Mouse (Mus musculus) lung, embryonic 15.5 days (tissue): Measurements from ENCODE around the gene Cep128. TPM values are rescaled to one million over a fixed set of nuclear protein-coding genes. Genes with fewer than 3 reads are reported as not detected.

Experiments used
- ATAC-seq: fragments of 200-750 bp; cut with Nextera tagmentation; 2 replicates; pipeline ENCODE4 v1.8.0; 2017; ENCODE audit warnings: moderate number of reproducible peaks, borderline replicate concordance; ENCODE audit not compliant: low FRiP score, low TSS enrichment; ENCODE audit errors: extremely low read depth
- H3K27ac ChIP-seq: fragments of 300-500 bp; sonication (generic); 2 replicates; pipeline ENCODE4 v1.5.1; 2015; ENCODE audit warnings: moderate library complexity, mild to moderate bottlenecking, inconsistent platforms
- H3K27me3 ChIP-seq: fragments of 300-500 bp; sonication (generic); 2 replicates; pipeline ENCODE4 v1.6.1; 2015; ENCODE audit warnings: inconsistent platforms
- H3K36me3 ChIP-seq: fragments of 300-500 bp; sonication (generic); 2 replicates; pipeline ENCODE4 v1.6.1; 2015; ENCODE audit warnings: inconsistent platforms
- H3K4me1 ChIP-seq: fragments of 300-500 bp; sonication (generic); 2 replicates; pipeline ENCODE4 v1.6.1; 2015; ENCODE audit warnings: inconsistent platforms
- H3K4me2 ChIP-seq: fragments of 300-500 bp; sonication (generic); 2 replicates; pipeline ENCODE4 v1.6.1; 2015; ENCODE audit warnings: inconsistent platforms, mild to moderate bottlenecking, moderate library complexity
- H3K4me3 ChIP-seq: fragments of 300-500 bp; sonication (generic); 2 replicates; pipeline ENCODE4 v1.5.1; 2015; ENCODE audit warnings: mild to moderate bottlenecking, inconsistent platforms
- H3K9ac ChIP-seq: fragments of 300-500 bp; sonication (generic); 2 replicates; pipeline ENCODE4 v1.6.1; 2015; ENCODE audit warnings: inconsistent platforms
- H3K9me3 ChIP-seq: fragments of 300-500 bp; sonication (generic); 2 replicates; pipeline ENCODE4 v1.6.1; 2016; ENCODE audit warnings: inconsistent platforms
- WGBS: fragments of 180-500 bp; shearing (Covaris S2); methylation state at CpG from one replicate; pipeline ENCODE4 v1.1.7; 2015; 5-methylcytosine and 5-hydroxymethylcytosine counted together
- polyA plus RNA-seq: library from polyadenylated mRNA; unstranded; fragments of >200 nt; fragmentation: Nextera tagmentation; extraction: Ambion mirVana; gene quantifications from 2 replicates; pipeline ENCODE4 v1.2.1, GENCODE M21; 2015

The Cep128 gene
- polyA plus RNA-seq, 1 experiment from 2014 or later: 11.0 TPM

- Histone ChIP-seq H3K4me1 (no peaks in the 10 kb centered on the region), H3K36me3 (no peaks in the 10 kb centered on the region), H3K9ac (no peak overlapping the region), H3K9me3 (no peaks in the 10 kb centered on the region), H3K4me3 (no peak overlapping the region), H3K27me3 (no peaks in the 10 kb centered on the region), H3K4me2 (no peak overlapping the region), H3K27ac (no peak overlapping the region)
- WGBS: 73% methylated on average over 7 of the region's 7 CpGs
- ATAC-seq: no peak
Observed at GRCm38 (mm10) chr12:91256334-91256733, 127.9 kb downstream of the Cep128 start.

- ATAC-seq: no peak
- Histone ChIP-seq H3K36me3 (no peaks in the 10 kb centered on the region), H3K9me3 (no peaks in the 10 kb centered on the region), H3K27ac (no peak overlapping the region), H3K4me3 (no peak overlapping the region), H3K9ac (no peak overlapping the region), H3K4me2 (no peak overlapping the region), H3K4me1 (no peaks in the 10 kb centered on the region), H3K27me3 (no peaks in the 10 kb centered on the region)
- WGBS: 95% methylated on average over 6 of the region's 6 CpGs
Observed at GRCm38 (mm10) chr12:91254831-91255230, 129.4 kb downstream of the Cep128 start.

- no peak overlapping the region for H3K4me2 ChIP-seq
- 72% methylated on average over 7 of the region's 7 CpGs for WGBS
- no peaks in the 10 kb centered on the region for H3K4me1 ChIP-seq
- ATAC-seq: no peak
- no peak overlapping the region for H3K27ac ChIP-seq
- H3K9ac ChIP-seq: no peak overlapping the region
- H3K36me3 ChIP-seq: no peaks in the 10 kb centered on the region
- H3K4me3 ChIP-seq: no peak overlapping the region
- H3K27me3 ChIP-seq: no peaks in the 10 kb centered on the region
- no peaks in the 10 kb centered on the region for H3K9me3 ChIP-seq
Observed at GRCm38 (mm10) chr12:91220609-91221008, 163.6 kb downstream of the Cep128 start.

DNA sequence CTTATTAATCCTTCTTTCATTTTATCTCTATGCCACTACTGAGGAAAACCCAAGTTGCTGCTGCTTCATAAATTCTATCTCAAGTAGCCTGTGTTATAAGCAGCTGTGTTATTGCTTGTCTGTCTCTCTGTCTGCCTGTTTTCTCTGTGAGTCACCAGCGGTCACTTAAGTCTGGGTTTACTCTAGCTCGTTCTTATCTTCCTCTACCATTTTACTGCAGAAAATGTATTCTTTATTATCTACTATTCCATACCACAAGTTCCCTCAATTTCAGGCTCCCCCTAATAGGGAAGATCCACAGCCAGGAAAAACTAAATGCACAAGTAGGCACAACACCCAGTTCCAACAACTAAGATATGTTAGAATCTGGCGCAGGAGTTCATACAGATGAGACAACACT, 178.7 kb downstream of the Cep128 start:
- no peaks in the 10 kb centered on the region for H3K36me3 ChIP-seq
- H3K4me2 ChIP-seq: no peak overlapping the region
- H3K27me3 ChIP-seq: no peaks in the 10 kb centered on the region
- H3K9me3 ChIP-seq: no peaks in the 10 kb centered on the region
- H3K9ac ChIP-seq: no peak overlapping the region
- H3K4me3 ChIP-seq: no peak overlapping the region
- WGBS: 60% methylated on average over 3 of the region's 3 CpGs
- H3K4me1 ChIP-seq: no peaks in the 10 kb centered on the region
- ATAC-seq: no peak
- no peak overlapping the region for H3K27ac ChIP-seq

DNA sequence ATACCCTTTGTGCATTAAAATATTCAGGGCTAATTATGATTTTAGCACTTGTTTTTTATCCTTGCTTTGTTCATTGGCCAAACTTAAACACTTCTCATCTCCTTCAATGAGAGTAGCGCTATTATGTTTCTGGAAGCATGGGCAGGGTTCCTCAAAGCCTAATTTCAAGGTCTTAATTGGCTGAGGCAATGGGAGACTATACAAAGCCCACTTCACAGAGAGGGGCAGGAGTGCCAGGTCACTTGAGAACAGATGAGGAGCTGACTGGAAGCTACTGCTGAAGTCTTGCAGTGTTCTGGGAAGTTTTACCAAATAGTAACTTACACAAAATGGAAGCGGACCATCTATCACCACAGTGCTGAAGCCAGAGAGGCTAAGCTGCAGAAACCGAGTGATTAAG, 179.9 kb downstream of the Cep128 start:
- H3K4me1 ChIP-seq: no peaks in the 10 kb centered on the region
- no peak for ATAC-seq
- WGBS: 87% methylated on average over 3 of the region's 3 CpGs
- no peaks in the 10 kb centered on the region for H3K27me3 ChIP-seq
- no peaks in the 10 kb centered on the region for H3K9me3 ChIP-seq
- no peak overlapping the region for H3K4me3 ChIP-seq
- no peak overlapping the region for H3K9ac ChIP-seq
- H3K27ac ChIP-seq: no peak overlapping the region
- H3K36me3 ChIP-seq: no peaks in the 10 kb centered on the region
- no peak overlapping the region for H3K4me2 ChIP-seq

GRCm38 (mm10) chr12:91202496-91202895, 181.7 kb downstream of the Cep128 start:
- no peak overlapping the region for H3K27ac ChIP-seq
- no peak for ATAC-seq
- no peaks in the 10 kb centered on the region for H3K36me3 ChIP-seq
- whole genome bisulfite sequencing: 87% methylated on average over 1 of the region's 1 CpGs
- no peaks in the 10 kb centered on the region for H3K4me1 ChIP-seq
- no peaks in the 10 kb centered on the region for H3K27me3 ChIP-seq
- H3K9me3 ChIP-seq: no peaks in the 10 kb centered on the region
- no peak overlapping the region for H3K4me3 ChIP-seq
- H3K4me2 ChIP-seq: no peak overlapping the region
- H3K9ac ChIP-seq: no peak overlapping the region

GRCm38 (mm10) chr12:91189111-91189510, 195.1 kb downstream of the Cep128 start:
- no peaks in the 10 kb centered on the region for H3K27me3 ChIP-seq
- 63% methylated on average over 4 of the region's 4 CpGs for WGBS
- H3K4me3 ChIP-seq: no peak overlapping the region
- H3K9me3 ChIP-seq: no peaks in the 10 kb centered on the region
- ATAC-seq: no peak
- H3K9ac ChIP-seq: no peak overlapping the region
- H3K4me1 ChIP-seq: no peaks in the 10 kb centered on the region
- no peaks in the 10 kb centered on the region for H3K36me3 ChIP-seq
- no peak overlapping the region for H3K4me2 ChIP-seq
- H3K27ac ChIP-seq: no peak overlapping the region

- 56% methylated on average over 5 of the region's 5 CpGs for WGBS
- no peak for ATAC-seq
- no peaks in the 10 kb centered on the region for H3K9me3 ChIP-seq
Observed at GRCm38 (mm10) chr12:91185564-91185963, 198.6 kb downstream of the Cep128 start.

GRCm38 (mm10) chr12:91184616-91185015, 199.6 kb downstream of the Cep128 start:
- Histone ChIP-seq H3K4me2 (no peak overlapping the region), H3K9ac (no peak overlapping the region), H3K4me1 (no peaks in the 10 kb centered on the region), H3K4me3 (no peak overlapping the region), H3K9me3 (no peaks in the 10 kb centered on the region), H3K27me3 (no peaks in the 10 kb centered on the region), H3K27ac (no peak overlapping the region), H3K36me3 (no peaks in the 10 kb centered on the region)
- WGBS: 80% methylated on average over 1 of the region's 1 CpGs
- ATAC-seq: no peak

More at GRCm38 (mm10) chr12:91185564-91185963, 198.6 kb downstream of the Cep128 start:
- no peaks in the 10 kb centered on the region for H3K27me3 ChIP-seq
- no peaks in the 10 kb centered on the region for H3K36me3 ChIP-seq
- H3K4me3 ChIP-seq: no peak overlapping the region
- no peaks in the 10 kb centered on the region for H3K4me1 ChIP-seq
- H3K27ac ChIP-seq: no peak overlapping the region
- H3K9ac ChIP-seq: no peak overlapping the region
- H3K4me2 ChIP-seq: no peak overlapping the region

GRCm38 (mm10) chr12:91183928-91184327, 200.3 kb downstream of the Cep128 start:
- Histone ChIP-seq H3K27ac (no peak overlapping the region), H3K36me3 (no peaks in the 10 kb centered on the region), H3K27me3 (no peaks in the 10 kb centered on the region), H3K9ac (no peak overlapping the region), H3K4me3 (no peak overlapping the region), H3K4me2 (no peak overlapping the region), H3K4me1 (no peaks in the 10 kb centered on the region), H3K9me3 (no peaks in the 10 kb centered on the region)
- no peak for ATAC-seq
- 61% methylated on average over 2 of the region's 2 CpGs for WGBS

DNA sequence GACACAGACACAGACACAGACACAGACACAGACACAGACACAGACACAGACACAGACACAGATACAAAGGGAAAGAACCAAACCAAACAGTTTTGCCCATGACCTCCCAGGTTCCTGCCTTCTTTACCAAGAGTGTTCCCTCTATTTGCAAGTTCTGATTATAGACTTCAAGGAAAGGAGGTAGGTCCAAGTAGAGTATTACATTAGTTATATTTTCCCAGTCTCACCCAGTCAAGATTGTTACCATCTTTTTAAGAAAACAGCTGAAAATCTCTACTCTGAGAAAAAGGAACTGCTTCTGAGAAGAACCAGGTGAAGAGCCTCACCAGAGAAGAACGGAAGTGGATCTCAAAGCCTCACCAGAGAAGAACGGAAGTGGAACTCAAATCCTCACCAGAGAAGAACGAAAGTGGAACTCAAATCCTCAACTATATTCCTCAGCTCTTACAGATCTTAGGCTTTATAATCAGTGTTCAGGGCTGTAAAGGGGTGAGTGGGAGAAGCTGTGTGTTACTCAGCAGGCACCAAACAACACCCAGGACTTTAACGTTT, 200.8 kb downstream of the Cep128 start:
- no peaks in the 10 kb centered on the region for H3K9me3 ChIP-seq
- no peak overlapping the region for H3K4me3 ChIP-seq
- no peaks in the 10 kb centered on the region for H3K4me1 ChIP-seq
- no peak overlapping the region for H3K9ac ChIP-seq
- H3K27ac ChIP-seq: no peak overlapping the region
- 88% methylated on average over 4 of the region's 4 CpGs for WGBS
- no peak overlapping the region for H3K4me2 ChIP-seq
- H3K27me3 ChIP-seq: no peaks in the 10 kb centered on the region
- ATAC-seq: no peak
- H3K36me3 ChIP-seq: no peaks in the 10 kb centered on the region

DNA sequence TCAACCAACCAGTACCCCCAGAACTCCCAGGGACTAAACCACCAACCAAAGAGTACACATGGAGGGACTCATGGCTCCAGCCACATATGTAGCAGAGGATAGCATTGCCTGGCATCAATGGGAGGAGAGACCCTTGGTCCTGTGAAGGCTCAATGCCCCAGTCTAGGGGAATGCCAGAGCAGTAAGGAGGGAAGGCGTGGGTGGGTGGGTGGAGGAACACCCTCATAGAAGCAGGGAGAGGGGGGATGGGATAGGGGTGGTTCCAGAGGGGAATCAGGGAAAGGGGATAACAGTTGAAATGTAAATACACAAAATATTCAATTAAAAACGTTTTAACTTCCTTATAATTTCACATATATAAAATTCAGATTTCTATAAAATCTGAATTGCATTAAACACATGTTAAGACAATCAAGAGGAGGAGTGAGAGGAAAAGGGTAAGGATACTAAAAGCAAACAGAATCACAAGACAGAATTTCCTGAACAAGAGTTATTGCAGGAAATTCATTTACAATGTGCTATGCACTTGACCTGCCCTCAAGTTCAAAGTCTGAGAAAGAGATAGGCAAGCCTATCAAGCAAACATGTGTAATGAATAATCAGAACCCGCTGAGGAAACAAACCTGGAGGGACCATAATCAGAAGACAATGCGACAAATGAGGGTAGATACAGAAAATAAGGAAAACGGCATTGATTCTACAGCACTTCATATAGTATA, 207.2 kb downstream of the Cep128 start:
- no peak overlapping the region for H3K27ac ChIP-seq
- H3K9ac ChIP-seq: no peak overlapping the region
- 56% methylated on average over 5 of the region's 5 CpGs for WGBS
- no peaks in the 10 kb centered on the region for H3K27me3 ChIP-seq
- no peaks in the 10 kb centered on the region for H3K4me1 ChIP-seq
- no peak overlapping the region for H3K4me3 ChIP-seq
- no peaks in the 10 kb centered on the region for H3K9me3 ChIP-seq
- H3K36me3 ChIP-seq: no peaks in the 10 kb centered on the region
- no peak for ATAC-seq
- H3K4me2 ChIP-seq: no peak overlapping the region
